Mouse (Mus musculus) testis, adult 2 months (tissue): ENCODE data around the gene Vrtn.

Source experiments
- CTCF ChIP-seq: fragments of 200-500 bp; IDR thresholded peaks from 2 replicates; pipeline ENCODE4 v1.5.1; 2012; ENCODE audit warnings: low read depth, mild to moderate bottlenecking, inconsistent platforms, low read length, moderate library complexity; ENCODE audit not compliant: control insufficient read depth, insufficient read depth, insufficient replicate concordance
- POLR2A ChIP-seq: fragments of 200-500 bp; IDR thresholded peaks from 2 replicates; pipeline ENCODE4 v1.6.1; 2012; ENCODE audit warnings: low read depth, mild to moderate bottlenecking, inconsistent platforms, low read length, moderate library complexity; ENCODE audit not compliant: control insufficient read depth

DNA sequence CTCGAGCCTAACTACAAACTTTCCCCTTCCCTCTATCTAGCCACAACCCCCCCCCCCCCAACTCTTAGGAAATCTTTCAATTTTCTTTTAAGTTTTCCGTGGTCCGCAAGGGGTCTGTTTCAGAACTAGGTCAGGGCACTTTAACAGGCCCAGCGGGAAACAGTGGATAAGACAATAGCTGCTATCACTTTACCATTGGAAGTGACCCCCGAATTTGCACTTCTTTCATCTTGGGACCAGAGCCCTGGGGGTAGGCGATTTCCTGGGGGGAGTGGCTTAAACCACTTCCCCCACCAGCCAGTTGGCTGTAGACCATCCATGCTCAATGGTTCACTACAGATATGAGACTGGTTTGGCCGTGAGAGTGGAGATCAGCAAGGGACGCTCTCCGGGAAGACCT is at the start of gene Vrtn:
- TF ChIP-seq POLR2A, result no peak
- TF ChIP-seq CTCF, result no peak
